Mouse (Mus musculus) T-helper 2 cell (primary cell): Measurements from ENCODE around the gene Stk19.
"Not testable (repeated sequence)": the region's sequence is repeated elsewhere in the genome, so short reads cannot be mapped to it uniquely, and the experiment has no call there.

Experiments used
- in situ Hi-C: fragments of 300-600 bp; cut with MboI, MseI; formaldehyde crosslinking; loops from one replicate; pipeline ENCODE4 v1.15.1; 2025; ENCODE audit warnings: high pct_unique_total_duplicates

The Stk19 gene

GRCm38 (mm10) chr17:34844884-34845283, 8.1 kb upstream of the Stk19 start:
- in situ Hi-C loops, result loop anchor here (25.0 kb wide), 1 partner anchor 808 kb away; the partner anchor contains the start of genes Col11a2, H2-Ke6, Rxrb and Slc39a7

GRCm38 (mm10) chr17:34840736-34841307, 4.1 kb upstream of the Stk19 start:
- in situ Hi-C loops, result loop anchor here (25.0 kb wide), 1 partner anchor 804 kb away; the partner anchor contains the start of genes Col11a2, H2-Ke6, Rxrb and Slc39a7

GRCm38 (mm10) chr17:34838785-34839184, 2.0 kb upstream of the Stk19 start:
- in situ Hi-C loops, result loop anchor here (25.0 kb wide), 1 partner anchor 801 kb away; the partner anchor contains the start of genes Col11a2, H2-Ke6, Rxrb and Slc39a7

- in situ Hi-C loops, result loop anchor here (25.0 kb wide), 1 partner anchor 800 kb away; the partner anchor contains the start of genes Col11a2, H2-Ke6, Rxrb and Slc39a7
Measured at GRCm38 (mm10) chr17:34837464-34838324, 949 bp upstream of the Stk19 start.

- in situ Hi-C loops, result loop anchor here (25.0 kb wide), 1 partner anchor 799 kb away; the partner anchor contains the start of genes Col11a2, H2-Ke6, Rxrb and Slc39a7
Measured at GRCm38 (mm10) chr17:34836155-34836855, 440 bp downstream of the Stk19 start.

- in situ Hi-C loops, result loop anchor here (25.0 kb wide), 1 partner anchor 793 kb away; the partner anchor contains the start of genes Col11a2, H2-Ke6, Rxrb and Slc39a7
Measured at GRCm38 (mm10) chr17:34830776-34831175, 6.0 kb downstream of the Stk19 start.

GRCm38 (mm10) chr17:34814818-34815370, 21.9 kb downstream of the Stk19 start:
- in situ Hi-C loops, result no loop called here

- in situ Hi-C loops, result not testable (repeated sequence)
Measured at GRCm38 (mm10) chr17:34813747-34814146, 23.0 kb downstream of the Stk19 start.

GRCm38 (mm10) chr17:34811275-34811674, 25.5 kb downstream of the Stk19 start:
- in situ Hi-C loops, result no loop called here

- in situ Hi-C loops, result not testable (repeated sequence)
Measured at GRCm38 (mm10) chr17:34810811-34811210, 25.9 kb downstream of the Stk19 start.

GRCm38 (mm10) chr17:34810411-34810810, 26.3 kb downstream of the Stk19 start:
- in situ Hi-C loops, result not testable (repeated sequence)

- in situ Hi-C loops, result no loop called here
Measured at GRCm38 (mm10) chr17:34808599-34809205, 28.0 kb downstream of the Stk19 start.

- in situ Hi-C loops, result no loop called here
Measured at GRCm38 (mm10) chr17:34807176-34807575, 29.6 kb downstream of the Stk19 start.

- in situ Hi-C loops, result loop anchor here (5.0 kb wide), 1 partner anchor 83 kb away; no protein-coding TSS in a partner anchor
Measured at GRCm38 (mm10) chr17:34804871-34805562, 31.7 kb downstream of the Stk19 start.

GRCm38 (mm10) chr17:34804301-34804700, 32.4 kb downstream of the Stk19 start, which contains the start of gene Cyp21a1:
TSS of gene Cyp21a1 (minus strand) at chr17:34804561.
- in situ Hi-C loops, result loop anchor here (5.0 kb wide), 1 partner anchor 82 kb away; no protein-coding TSS in a partner anchor

- in situ Hi-C loops, result loop anchor here (5.0 kb wide), 1 partner anchor 81 kb away; no protein-coding TSS in a partner anchor
Measured at GRCm38 (mm10) chr17:34803367-34803766, 33.4 kb downstream of the Stk19 start.

- in situ Hi-C loops, result loop anchor here (5.0 kb wide), 1 partner anchor 80 kb away; no protein-coding TSS in a partner anchor
Measured at GRCm38 (mm10) chr17:34802756-34803155, 34.0 kb downstream of the Stk19 start.

GRCm38 (mm10) chr17:34800781-34801305, 35.9 kb downstream of the Stk19 start:
- in situ Hi-C loops, result loop anchor here (5.0 kb wide), 1 partner anchor 79 kb away; no protein-coding TSS in a partner anchor

- in situ Hi-C loops, result no loop called here
Measured at GRCm38 (mm10) chr17:34799531-34799925, 37.2 kb downstream of the Stk19 start.
